Mouse (Mus musculus): ENCODE data around the gene Uimc1. TPM values are rescaled to one million over a fixed set of nuclear protein-coding genes. Genes with fewer than 3 reads are reported as not detected.

Gene Uimc1
- polyA plus RNA-seq, 1 experiment from 2014 or later = 19.4 TPM

- H3K27me3 ChIP-seq (replicated peaks) = 0 out of 2 replicates have a peak, but pooled peaks cover 2% of the 10 kb centered on the region
- H3K4me3 ChIP-seq (replicated peaks) = no peak overlapping the region
- H3K4me1 ChIP-seq = peaks cover 21% of the 10 kb centered on the region
- H3K36me3 ChIP-seq = no peaks in the 10 kb centered on the region
- ATAC-seq (ENCODE audit: low FRiP score) = peak; percentile 23; the same call in 1 of the 2 replicates
- WGBS = 4% methylated on average over 14 of the region's 14 CpGs
- 0 out of 2 replicates have a peak overlapping the region, but pooled peaks have one; percentile 2 for H3K4me2 ChIP-seq
- no peaks in the 10 kb centered on the region for H3K9me3 ChIP-seq (replicated peaks)
- H3K9ac ChIP-seq (replicated peaks) = no peak overlapping the region
- no peak overlapping the region for H3K27ac ChIP-seq (replicated peaks)
Observed at GRCm38 (mm10) chr13:55011981-55012478, 88.1 kb downstream of the Uimc1 start.

GRCm38 (mm10) chr13:55011103-55011502, 89.0 kb downstream of the Uimc1 start:
- 92% methylated on average over 15 of the region's 15 CpGs for WGBS
- Histone ChIP-seq H3K9ac (replicated peaks) (no peak overlapping the region), H3K4me1 (peaks cover 23% of the 10 kb centered on the region), H3K27me3 (replicated peaks) (0 out of 2 replicates have a peak, but pooled peaks cover 4% of the 10 kb centered on the region), H3K4me3 (replicated peaks) (no peak overlapping the region), H3K4me2 (no peak overlapping the region), H3K9me3 (replicated peaks) (no peaks in the 10 kb centered on the region), H3K27ac (replicated peaks) (no peak overlapping the region), H3K36me3 (no peaks in the 10 kb centered on the region)
- ATAC-seq (ENCODE audit: low FRiP score) = no peak

GRCm38 (mm10) chr13:55008589-55008988, 91.5 kb downstream of the Uimc1 start:
- H3K4me2 ChIP-seq = no peak overlapping the region
- H3K9ac ChIP-seq (replicated peaks) = no peak overlapping the region
- 0 out of 2 replicates have a peak, but pooled peaks cover 3% of the 10 kb centered on the region for H3K36me3 ChIP-seq
- no peaks in the 10 kb centered on the region for H3K9me3 ChIP-seq (replicated peaks)
- H3K27ac ChIP-seq (replicated peaks) = no peak overlapping the region
- WGBS = 20% methylated on average over 6 of the region's 6 CpGs
- H3K4me1 ChIP-seq = peaks cover 28% of the 10 kb centered on the region
- H3K27me3 ChIP-seq (replicated peaks) = peaks cover 8% of the 10 kb centered on the region
- ATAC-seq (ENCODE audit: low FRiP score) = no peak
- no peak overlapping the region for H3K4me3 ChIP-seq (replicated peaks)

GRCm38 (mm10) chr13:55006415-55006742, 93.7 kb downstream of the Uimc1 start:
- Histone ChIP-seq H3K4me3 (replicated peaks) (no peak overlapping the region), H3K27me3 (replicated peaks) (peaks cover 15% of the 10 kb centered on the region), H3K27ac (replicated peaks) (no peak overlapping the region), H3K4me1 (peaks cover 21% of the 10 kb centered on the region), H3K9me3 (replicated peaks) (no peaks in the 10 kb centered on the region), H3K9ac (replicated peaks) (no peak overlapping the region), H3K4me2 (no peak overlapping the region), H3K36me3 (peaks cover 11% of the 10 kb centered on the region; the same call in 1 of the 2 replicates)
- ATAC-seq (ENCODE audit: low FRiP score) = no peak
- WGBS = 58% methylated on average over 7 of the region's 7 CpGs

- H3K27me3 ChIP-seq (replicated peaks) = peaks cover 15% of the 10 kb centered on the region
- H3K27ac ChIP-seq (replicated peaks) = no peak overlapping the region
- H3K4me1 ChIP-seq = peaks cover 21% of the 10 kb centered on the region
- peaks cover 14% of the 10 kb centered on the region; the same call in 1 of the 2 replicates for H3K36me3 ChIP-seq
- 55% methylated on average over 31 of the region's 31 CpGs for WGBS
- ATAC-seq (ENCODE audit: low FRiP score) = no peak
- H3K9me3 ChIP-seq (replicated peaks) = no peaks in the 10 kb centered on the region
- no peak overlapping the region for H3K4me2 ChIP-seq
- no peak overlapping the region for H3K9ac ChIP-seq (replicated peaks)
- H3K4me3 ChIP-seq (replicated peaks) = no peak overlapping the region
Observed at GRCm38 (mm10) chr13:55005691-55006414, 94.2 kb downstream of the Uimc1 start.

GRCm38 (mm10) chr13:55004646-55005045, 95.5 kb downstream of the Uimc1 start:
- Histone ChIP-seq H3K4me2 (no peak overlapping the region), H3K9ac (replicated peaks) (no peak overlapping the region), H3K36me3 (peaks cover 19% of the 10 kb centered on the region; the same call in 1 of the 2 replicates), H3K27ac (replicated peaks) (no peak overlapping the region), H3K4me3 (replicated peaks) (no peak overlapping the region), H3K4me1 (peaks cover 21% of the 10 kb centered on the region), H3K9me3 (replicated peaks) (no peaks in the 10 kb centered on the region), H3K27me3 (replicated peaks) (peaks cover 20% of the 10 kb centered on the region)
- WGBS = 74% methylated on average over 11 of the region's 11 CpGs
- ATAC-seq (ENCODE audit: low FRiP score) = no peak

GRCm38 (mm10) chr13:55002090-55002489, 98.0 kb downstream of the Uimc1 start:
- Histone ChIP-seq H3K27ac (replicated peaks) (no peak overlapping the region), H3K9me3 (replicated peaks) (no peaks in the 10 kb centered on the region), H3K9ac (replicated peaks) (no peak overlapping the region), H3K4me3 (replicated peaks) (no peak overlapping the region), H3K36me3 (peaks cover 32% of the 10 kb centered on the region), H3K4me2 (no peak overlapping the region), H3K27me3 (replicated peaks) (peaks cover 20% of the 10 kb centered on the region), H3K4me1 (peaks cover 10% of the 10 kb centered on the region; the same call in 1 of the 2 replicates)
- WGBS = 87% methylated on average over 10 of the region's 10 CpGs
- ATAC-seq (ENCODE audit: low FRiP score) = no peak

GRCm38 (mm10) chr13:55000433-55000832, 99.7 kb downstream of the Uimc1 start:
- Histone ChIP-seq H3K4me1 (peaks cover 4% of the 10 kb centered on the region; the same call in 1 of the 2 replicates), H3K27ac (replicated peaks) (no peak overlapping the region), H3K9ac (replicated peaks) (no peak overlapping the region), H3K9me3 (replicated peaks) (no peaks in the 10 kb centered on the region), H3K4me3 (replicated peaks) (no peak overlapping the region), H3K27me3 (replicated peaks) (peaks cover 18% of the 10 kb centered on the region), H3K4me2 (no peak overlapping the region), H3K36me3 (peaks cover 32% of the 10 kb centered on the region)
- no peak for ATAC-seq (ENCODE audit: low FRiP score)
- 89% methylated on average over 10 of the region's 10 CpGs for WGBS

- no peaks in the 10 kb centered on the region for H3K9me3 ChIP-seq (replicated peaks)
- H3K4me2 ChIP-seq = no peak overlapping the region
- H3K9ac ChIP-seq (replicated peaks) = no peak overlapping the region
- WGBS = 88% methylated on average over 8 of the region's 8 CpGs
- H3K4me1 ChIP-seq = peaks cover 21% of the 10 kb centered on the region
- H3K36me3 ChIP-seq = peaks cover 23% of the 10 kb centered on the region
- no peak for ATAC-seq (ENCODE audit: low FRiP score)
- H3K27me3 ChIP-seq (replicated peaks) = peaks cover 10% of the 10 kb centered on the region
- H3K27ac ChIP-seq (replicated peaks) = no peak overlapping the region
- no peak overlapping the region for H3K4me3 ChIP-seq (replicated peaks)
Observed at GRCm38 (mm10) chr13:54997568-54997967, 102.5 kb downstream of the Uimc1 start.

GRCm38 (mm10) chr13:54995161-54995560, 104.9 kb downstream of the Uimc1 start:
- Histone ChIP-seq H3K36me3 (peaks cover 22% of the 10 kb centered on the region), H3K4me2 (no peak overlapping the region), H3K27ac (replicated peaks) (no peak overlapping the region), H3K9me3 (replicated peaks) (no peaks in the 10 kb centered on the region), H3K27me3 (replicated peaks) (peaks cover 5% of the 10 kb centered on the region), H3K4me1 (peaks cover 21% of the 10 kb centered on the region), H3K9ac (replicated peaks) (no peak overlapping the region), H3K4me3 (replicated peaks) (no peak overlapping the region)
- ATAC-seq (ENCODE audit: low FRiP score) = no peak
- WGBS = 45% methylated on average over 6 of the region's 6 CpGs

GRCm38 (mm10) chr13:54994576-54994975, 105.5 kb downstream of the Uimc1 start:
- Histone ChIP-seq H3K4me2 (no peak overlapping the region), H3K9me3 (replicated peaks) (no peaks in the 10 kb centered on the region), H3K4me3 (replicated peaks) (no peak overlapping the region), H3K36me3 (peaks cover 17% of the 10 kb centered on the region), H3K9ac (replicated peaks) (no peak overlapping the region), H3K27me3 (replicated peaks) (peaks cover 5% of the 10 kb centered on the region), H3K27ac (replicated peaks) (no peak overlapping the region), H3K4me1 (peaks cover 21% of the 10 kb centered on the region)
- WGBS = 9% methylated on average over 4 of the region's 4 CpGs
- no peak for ATAC-seq (ENCODE audit: low FRiP score)

- no peak for ATAC-seq (ENCODE audit: low FRiP score)
- H3K4me3 ChIP-seq (replicated peaks) = no peak overlapping the region
- H3K9ac ChIP-seq (replicated peaks) = no peak overlapping the region
- peaks cover 37% of the 10 kb centered on the region for H3K4me1 ChIP-seq
- H3K27me3 ChIP-seq (replicated peaks) = peaks cover 5% of the 10 kb centered on the region
- no peak overlapping the region for H3K4me2 ChIP-seq
- H3K36me3 ChIP-seq = peaks cover 4% of the 10 kb centered on the region; the same call in 1 of the 2 replicates
- 80% methylated on average over 7 of the region's 7 CpGs for WGBS
- H3K9me3 ChIP-seq (replicated peaks) = no peaks in the 10 kb centered on the region
- H3K27ac ChIP-seq (replicated peaks) = no peak overlapping the region
Observed at GRCm38 (mm10) chr13:54992215-54992614, 107.9 kb downstream of the Uimc1 start.

Measured in neural tube, embryonic 15.5 days (tissue).